Mouse (Mus musculus) ovary, adult 10 weeks (tissue): ENCODE data around the gene Sypl. TPM values are rescaled to one million over a fixed set of nuclear protein-coding genes. Genes with fewer than 3 reads are reported as not detected.

Experiments
- polyA plus RNA-seq: library from polyadenylated mRNA; stranded (reverse); fragments of 350-450 nt; fragmentation: Illumina TruSeq; extraction: RNeasy Lipid Tissue Mini Kit (QIAGEN cat#74804); gene quantifications from one replicate; pipeline ENCODE4 v1.2.3, GENCODE M21; 2014

Sypl gene
- polyA plus RNA-seq, result 284 TPM

DNA sequence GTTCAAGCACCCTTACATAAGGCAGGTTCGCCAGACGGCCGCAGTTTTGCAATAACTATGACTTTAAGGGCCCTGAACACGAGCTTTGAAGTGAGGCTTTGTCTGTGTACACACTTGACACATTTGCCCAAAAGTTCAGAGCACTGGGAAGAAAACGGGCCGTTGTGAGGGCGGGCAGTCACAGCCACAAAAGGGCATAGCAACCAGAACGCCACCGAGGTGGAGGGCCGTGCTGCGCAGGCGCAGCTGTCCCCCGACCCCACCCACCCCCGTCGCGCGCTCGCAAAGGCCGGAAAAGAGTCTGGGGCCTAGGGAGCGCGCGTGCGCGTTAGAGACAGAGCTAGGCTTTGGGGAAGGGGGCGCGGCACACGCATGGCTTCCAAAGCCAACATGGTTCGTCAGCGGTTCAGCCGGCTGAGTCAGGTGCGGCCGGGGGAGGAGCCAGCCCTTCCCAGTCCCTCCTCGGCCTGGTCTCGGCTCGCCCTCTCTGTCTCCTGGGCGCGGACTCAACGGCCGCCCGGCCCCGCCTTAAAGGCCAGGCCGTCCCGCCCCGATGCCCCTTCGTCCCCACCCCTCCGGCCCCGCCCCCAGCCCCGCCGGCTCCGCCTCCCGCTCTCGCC is at the start of gene Sypl:
Gene Sypl (plus strand): TSS at position 296 of the 620 bp plus-strand sequence.

Other genes starting within 250 kb of the Sypl start
- gene Nampt, start 134.3 kb upstream of the Sypl start, polyA plus RNA-seq, result 129 TPM
- gene Cdhr3, start 139.0 kb downstream of the Sypl start, polyA plus RNA-seq, result 4.8 TPM
- 29.8 TPM for gene Atxn7l1, start 193.8 kb downstream of the Sypl start, polyA plus RNA-seq